Mouse (Mus musculus) heart, adult 2 months (tissue): ENCODE measurements around the gene Tap2.

Experiments
- CTCF ChIP-seq: fragments of 200-600 bp; IDR thresholded peaks from 2 replicates; pipeline ENCODE4 v1.8.1; 2022; ENCODE audit warnings: antibody characterized with exemption, mild to moderate bottlenecking, moderate library complexity
- EP300 ChIP-seq: fragments of 200-500 bp; IDR thresholded peaks from 2 replicates; pipeline ENCODE4 v1.6.1; 2011; ENCODE audit warnings: low read depth, low read length, control low read depth; ENCODE audit not compliant: insufficient read depth

GRCm38 (mm10) chr17:34193468-34193867 is 9.9 kb upstream of the Tap2 start:
- no peak for TF ChIP-seq CTCF
- TF ChIP-seq EP300, result no peak
